Comparison of ENCODE assay signal across 12 mouse cellular contexts in genomic region chr7:99393711-99394325, GRCm38 (mm10). TPM values are rescaled to one million over a fixed set of nuclear protein-coding genes. Genes with fewer than 3 reads are reported as not detected.
A peak's percentile ranks its signal among the peaks of the same experiment; 100 is the strongest.
DNase-seq lines count a peak whose midpoint lies in the region; ATAC-seq and TF ChIP-seq lines count a peak whose summit lies in the region.
"Had no signal": no experiment of that assay in that cellular context is flagged by ENCODE, and none has a peak within 500 bp of the region (broad histone marks: within the 10 kb centered on the region; RNA-seq: fewer than 3 reads in every experiment).

No protein-coding gene starts in this region.

- ATAC-seq in midbrain, embryonic 16.5 days, result no peak
- ATAC-seq in erythroid progenitor cell, adult 5-6 weeks (replicated peaks; ENCODE audit: low FRiP score, poor library complexity, severe bottlenecking), result no peak

- peaks cover 36% of the 10 kb centered on the region for H3K36me3 ChIP-seq in heart, embryonic 10.5 days
- peaks cover 11% of the 10 kb centered on the region for H3K36me3 ChIP-seq in midbrain, embryonic 16.5 days (ENCODE audit: control insufficient read depth, insufficient read depth, low read length)

- no peaks in the 10 kb centered on the region for H3K27me3 ChIP-seq in heart, embryonic 10.5 days (ENCODE audit: insufficient read depth, poor library complexity, severe bottlenecking)
- no peaks in the 10 kb centered on the region for H3K27me3 ChIP-seq in midbrain, embryonic 16.5 days (ENCODE audit: control insufficient read depth, insufficient read depth, low read depth, low read length)

- peak; percentile 5 for DNase-seq in kidney, adult 18-20 months
- no peak for DNase-seq in kidney, adult 8-10 months
- DNase-seq in brain, embryonic 14.5 days (ENCODE audit: low read depth), result peak; percentile 18
- DNase-seq in right cerebral cortex, postnatal 36 days (ENCODE audit: low spot score in 2 of 2), result peak; percentile 45 to 70
- no peak for DNase-seq in heart, embryonic 10.5 days (ENCODE audit: low spot score)
- DNase-seq: heart, postnatal 36 days; lung, adult 18-20 months had no signal

- no peak for TF ChIP-seq CTCF in brain, embryonic 14.5 days (IDR thresholded peaks at IDR 0.05; ENCODE audit: borderline replicate concordance, extremely low read depth, insufficient read depth, insufficient read length)
- no peak for TF ChIP-seq CTCF in embryonic fibroblast, embryonic 13.5 days (IDR thresholded peaks at IDR 0.05; ENCODE audit: borderline replicate concordance, insufficient read depth, low read length)

- H3K4me1 ChIP-seq in embryonic fibroblast, embryonic 13.5 days (ENCODE audit: control insufficient read depth, insufficient read depth, low read length), result peaks cover 8% of the 10 kb centered on the region
- H3K4me1 ChIP-seq in heart, embryonic 10.5 days, result peaks cover 73% of the 10 kb centered on the region
- H3K4me1 ChIP-seq in midbrain, embryonic 16.5 days (ENCODE audit: control insufficient read depth, insufficient read depth, low read length), result peaks cover 2% of the 10 kb centered on the region

- no peak overlapping the region for H3K4me3 ChIP-seq in embryonic fibroblast, embryonic 13.5 days (ENCODE audit: insufficient read depth, low read length)
- no peak overlapping the region for H3K4me3 ChIP-seq in heart, embryonic 10.5 days
- H3K4me3 ChIP-seq in midbrain, embryonic 16.5 days (ENCODE audit: low read depth, low read length), result no peak overlapping the region
- H3K4me3 ChIP-seq: midbrain, embryonic 10.5 days had no signal

- peak overlapping the region; percentile 30; the same call in 1 of the 2 replicates for H3K27ac ChIP-seq in embryonic fibroblast, embryonic 13.5 days (ENCODE audit: insufficient read depth, low read length)
- H3K27ac ChIP-seq in heart, embryonic 10.5 days, result no peak overlapping the region
- H3K27ac ChIP-seq in midbrain, embryonic 16.5 days (ENCODE audit: low read length), result no peak overlapping the region
- H3K27ac ChIP-seq: midbrain, embryonic 10.5 days had no signal

- 82% methylated on average over 13 of the region's 13 CpGs for WGBS in heart, embryonic 10.5 days
- WGBS in midbrain, embryonic 16.5 days, result 86% methylated on average over 13 of the region's 13 CpGs

- no peak for TF ChIP-seq POLR2A in brain, embryonic 14.5 days (IDR thresholded peaks at IDR 0.05; ENCODE audit: borderline replicate concordance, extremely low read depth, insufficient read depth, insufficient read length, poor library complexity, severe bottlenecking)
- TF ChIP-seq POLR2A in embryonic fibroblast, embryonic 13.5 days (IDR thresholded peaks at IDR 0.05; ENCODE audit: low read depth, low read length), result no peak

- H3K9ac ChIP-seq in midbrain, embryonic 16.5 days (ENCODE audit: low read depth, low read length), result no peak overlapping the region

- no peak overlapping the region for H3K4me2 ChIP-seq in midbrain, embryonic 16.5 days (ENCODE audit: low read length)

- no peaks in the 10 kb centered on the region for H3K9me3 ChIP-seq in heart, embryonic 10.5 days
- no peaks in the 10 kb centered on the region for H3K9me3 ChIP-seq in midbrain, embryonic 16.5 days (replicated peaks; ENCODE audit: control insufficient read depth, low read length, poor library complexity, severe bottlenecking)
- H3K9me3 ChIP-seq: midbrain, embryonic 10.5 days had no signal

RNA-seq across cellular contexts. Expression of gene Gdpd5, which starts 12.6 kb away (rescaled TPM):
- 56.3 and 70.2 TPM in 2 replicates for polyA plus RNA-seq in brain, embryonic 14.5 days (2012; rRNA removed)
- 12.0 and 12.6 TPM in 2 replicates for polyA plus RNA-seq in embryonic fibroblast, embryonic 13.5 days (2011; ENCODE audit: insufficient read length, low read depth, missing spikeins)
- 24.2 and 31.6 TPM in 2 replicates for polyA plus RNA-seq in heart, embryonic 10.5 days (2016; fragmentation: Nextera tagmentation; extraction: Ambion mirVana)
- polyA plus RNA-seq in midbrain, embryonic 16.5 days (2015; fragmentation: Nextera tagmentation; extraction: Ambion mirVana), result 45.0 and 55.6 TPM in 2 replicates
- not detected in 2 replicates for total RNA-seq in erythroid progenitor cell, adult 5-6 weeks (2015; ENCODE audit: low replicate concordance)
- total RNA-seq in erythroid progenitor cell, adult 5-6 weeks (2017; ENCODE audit: low replicate concordance), result not detected in 2 replicates
- total RNA-seq: granulocyte monocyte progenitor cell, adult 5-6 weeks had no signal

RNA-seq across cellular contexts. Expression of gene Serpinh1, which starts 40.8 kb away (rescaled TPM):
- polyA plus RNA-seq in brain, embryonic 14.5 days (2012; rRNA removed), result 187 and 283 TPM in 2 replicates
- polyA plus RNA-seq in embryonic fibroblast, embryonic 13.5 days (2011; ENCODE audit: insufficient read length, low read depth, missing spikeins), result 2,134 and 2,700 TPM in 2 replicates
- polyA plus RNA-seq in heart, embryonic 10.5 days (2016; fragmentation: Nextera tagmentation; extraction: Ambion mirVana), result 1,580 and 1,787 TPM in 2 replicates
- polyA plus RNA-seq in midbrain, embryonic 16.5 days (2015; fragmentation: Nextera tagmentation; extraction: Ambion mirVana), result 185 and 203 TPM in 2 replicates
- 1.1 TPM in 1 of 2 replicates, not detected in the other for total RNA-seq in erythroid progenitor cell, adult 5-6 weeks (2015; ENCODE audit: low replicate concordance)
- total RNA-seq in erythroid progenitor cell, adult 5-6 weeks (2017; ENCODE audit: low replicate concordance), result 1.4 and 1.5 TPM in 2 replicates

Comparison
In these comparisons a context has a peak if more than half of its experiments do, and no peak if none do; other contexts are left out.
1. DNase-seq: peak in kidney, adult 18-20 months (single experiment), brain, embryonic 14.5 days (single experiment) and right cerebral cortex, postnatal 36 days (2 of 2); none in kidney, adult 8-10 months (0 of 2) and heart, embryonic 10.5 days (single experiment).